ENCODE assay signal across 8 mouse cellular contexts in genomic region chr9:108824755-108825413, GRCm38 (mm10). TPM values are rescaled to one million over a fixed set of nuclear protein-coding genes. Genes with fewer than 3 reads are reported as not detected.
A peak's percentile ranks its signal among the peaks of the same experiment; 100 is the strongest.
DNase-seq lines count a peak whose midpoint lies in the region; ATAC-seq and TF ChIP-seq lines count a peak whose summit lies in the region.

No protein-coding gene starts in this region.

- peak overlapping the region; percentile 86 for H3K4me3 ChIP-seq in testis, adult 2 months (ENCODE audit: control insufficient read depth, low read depth, low read length)
- peak overlapping the region; percentile 75 for H3K4me3 ChIP-seq in forebrain, embryonic 13.5 days
- H3K4me3 ChIP-seq in neural tube, embryonic 13.5 days = peak overlapping the region; percentile 74
- no peak overlapping the region for H3K4me3 ChIP-seq in gastrocnemius, adult 2 months

- peak; percentile 62; the same call in 1 of the 2 replicates for TF ChIP-seq POLR2A in testis, adult 2 months (IDR thresholded peaks at IDR 0.05; ENCODE audit: control insufficient read depth, low read depth, low read length)

- H3K27ac ChIP-seq in testis, adult 2 months (ENCODE audit: control insufficient read depth, insufficient read depth, low read depth, low read length) = no peak overlapping the region; the same call in 1 of the 2 replicates
- peak overlapping the region; percentile 74 for H3K27ac ChIP-seq in forebrain, embryonic 13.5 days
- H3K27ac ChIP-seq in neural tube, embryonic 13.5 days (replicated peaks) = peak overlapping the region; percentile 87
- H3K27ac ChIP-seq in gastrocnemius, adult 2 months = no peak overlapping the region

- H3K36me3 ChIP-seq in testis, adult 2 months (ENCODE audit: control insufficient read depth, insufficient read depth, low read length) = no peaks in the 10 kb centered on the region
- H3K36me3 ChIP-seq in forebrain, embryonic 13.5 days (ENCODE audit: poor library complexity, severe bottlenecking) = peaks cover 25% of the 10 kb centered on the region
- H3K36me3 ChIP-seq in neural tube, embryonic 13.5 days = peaks cover 25% of the 10 kb centered on the region

- peak overlapping the region; percentile 92 for H3K4me2 ChIP-seq in forebrain, embryonic 13.5 days
- peak overlapping the region; percentile 97 for H3K4me2 ChIP-seq in neural tube, embryonic 13.5 days

- intact Hi-C loops in gastrocnemius, adult 2 months (cut with DNase I) = no loop called here
- intact Hi-C loops in heart, postnatal 14 days (cut with DNase I) = loop anchor here (2.0 kb wide), 1 partner anchor 14 kb away; no protein-coding TSS in a partner anchor

- peaks cover 32% of the 10 kb centered on the region for H3K4me1 ChIP-seq in testis, adult 2 months (ENCODE audit: control insufficient read depth, insufficient read depth, low read length)
- H3K4me1 ChIP-seq in forebrain, embryonic 13.5 days = peaks cover 45% of the 10 kb centered on the region
- H3K4me1 ChIP-seq in neural tube, embryonic 13.5 days (replicated peaks) = peaks cover 53% of the 10 kb centered on the region

- peak; percentile 80 for ATAC-seq in forebrain, embryonic 13.5 days
- ATAC-seq in neural tube, embryonic 13.5 days (ENCODE audit: low read depth) = peak; percentile 92

- WGBS in forebrain, embryonic 13.5 days = under 1% methylated on average over 31 of the region's 31 CpGs
- under 1% methylated on average over 31 of the region's 31 CpGs for WGBS in neural tube, embryonic 13.5 days

- no peak for TF ChIP-seq CTCF in testis, adult 2 months (IDR thresholded peaks at IDR 0.05; ENCODE audit: control insufficient read depth, insufficient read depth, insufficient replicate concordance, low read depth, low read length)
- no peak for TF ChIP-seq CTCF in gastrocnemius, adult 2 months (IDR thresholded peaks at IDR 0.05)

- no peak for DNase-seq in testis, postnatal 10 days (ENCODE audit: low spot score)
- peak; percentile 81 for DNase-seq in layer of hippocampus, adult 9-10 months (ENCODE audit: low spot score)
- no peak for DNase-seq in gastrocnemius, adult 2 months
- DNase-seq in lung, postnatal 10 days = no peak
- no peak for DNase-seq in heart, postnatal 14 days

- no peaks in the 10 kb centered on the region for H3K27me3 ChIP-seq in testis, adult 2 months (ENCODE audit: control insufficient read depth, insufficient read depth, low read length)
- peaks cover 52% of the 10 kb centered on the region for H3K27me3 ChIP-seq in forebrain, embryonic 13.5 days
- peaks cover 47% of the 10 kb centered on the region for H3K27me3 ChIP-seq in neural tube, embryonic 13.5 days

- H3K9ac ChIP-seq in forebrain, embryonic 13.5 days = peak overlapping the region; percentile 86; the same call in 1 of the 2 replicates
- peak overlapping the region; percentile 91 for H3K9ac ChIP-seq in neural tube, embryonic 13.5 days

- no peaks in the 10 kb centered on the region for H3K9me3 ChIP-seq in forebrain, embryonic 13.5 days (replicated peaks)
- no peaks in the 10 kb centered on the region for H3K9me3 ChIP-seq in neural tube, embryonic 13.5 days

RNA-seq across cellular contexts. Expression of gene Celsr3, which starts 1.2 kb away (rescaled TPM):
- polyA plus RNA-seq in testis, adult 2 months (2012; rRNA removed) = 1.2 and 1.3 TPM in 2 replicates
- 13.3 and 14.4 TPM in 2 replicates for polyA plus RNA-seq in forebrain, embryonic 13.5 days (2015; fragmentation: Nextera tagmentation; extraction: Ambion mirVana)
- polyA plus RNA-seq in neural tube, embryonic 13.5 days (2015; fragmentation: Nextera tagmentation; extraction: Ambion mirVana) = 12.1 and 12.2 TPM in 2 replicates
- under 1 TPM in 1 of 2 experiments, not detected in 1; 0.05 TPM for total RNA-seq in gastrocnemius, adult 2 months (2021)
- total RNA-seq in heart, postnatal 14 days (2021) = under 1 TPM; 0.12 TPM

RNA-seq across cellular contexts. Expression of gene Nckipsd, which starts 16.7 kb away (rescaled TPM):
- 5.6 and 5.9 TPM in 2 replicates for polyA plus RNA-seq in testis, adult 2 months (2012; rRNA removed)
- 15.2 and 17.6 TPM in 2 replicates for polyA plus RNA-seq in forebrain, embryonic 13.5 days (2015; fragmentation: Nextera tagmentation; extraction: Ambion mirVana)
- 20.7 and 23.9 TPM in 2 replicates for polyA plus RNA-seq in neural tube, embryonic 13.5 days (2015; fragmentation: Nextera tagmentation; extraction: Ambion mirVana)
- 1 to 10 TPM; 3.6 to 5.3 TPM for total RNA-seq in gastrocnemius, adult 2 months (2021)
- total RNA-seq in heart, postnatal 14 days (2021) = 10 to 100 TPM in 1 of 2 experiments, 1 to 10 TPM in 1; 9.9 to 11.4 TPM

RNA-seq across cellular contexts. Expression of gene Slc26a6, which starts 28.2 kb away (rescaled TPM):
- polyA plus RNA-seq in testis, adult 2 months (2012; rRNA removed) = 7.2 and 8.4 TPM in 2 replicates
- 8.1 and 8.5 TPM in 2 replicates for polyA plus RNA-seq in forebrain, embryonic 13.5 days (2015; fragmentation: Nextera tagmentation; extraction: Ambion mirVana)
- 12.7 and 13.5 TPM in 2 replicates for polyA plus RNA-seq in neural tube, embryonic 13.5 days (2015; fragmentation: Nextera tagmentation; extraction: Ambion mirVana)
- total RNA-seq in gastrocnemius, adult 2 months (2021) = 10 to 100 TPM; 15.7 to 21.2 TPM
- 10 to 100 TPM; 27.0 TPM for total RNA-seq in heart, postnatal 14 days (2021)

RNA-seq across cellular contexts. Expression of gene Ip6k2, which starts 41.3 kb away (rescaled TPM):
- polyA plus RNA-seq in testis, adult 2 months (2012; rRNA removed) = 49.7 and 54.0 TPM in 2 replicates
- 153 and 172 TPM in 2 replicates for polyA plus RNA-seq in forebrain, embryonic 13.5 days (2015; fragmentation: Nextera tagmentation; extraction: Ambion mirVana)
- polyA plus RNA-seq in neural tube, embryonic 13.5 days (2015; fragmentation: Nextera tagmentation; extraction: Ambion mirVana) = 183 and 204 TPM in 2 replicates
- total RNA-seq in gastrocnemius, adult 2 months (2021) = 10 to 100 TPM; 16.0 to 16.7 TPM
- total RNA-seq in heart, postnatal 14 days (2021) = 10 to 100 TPM; 30.7 to 31.8 TPM

Comparison
In these comparisons a context has a peak if more than half of its experiments do, and no peak if none do; other contexts are left out.
1. H3K27ac ChIP-seq: peak in forebrain, embryonic 13.5 days (single experiment) and neural tube, embryonic 13.5 days (single experiment); none in testis, adult 2 months (single experiment) and gastrocnemius, adult 2 months (single experiment).